Mouse (Mus musculus) heart, postnatal 14 days (tissue): ENCODE results near the gene Cep170. TPM values are rescaled to one million over a fixed set of nuclear protein-coding genes. Genes with fewer than 3 reads are reported as not detected.
"Not testable (repeated sequence)": the region's sequence is repeated elsewhere in the genome, so short reads cannot be mapped to it uniquely, and the experiment has no call there.

Experiments used
- DNase-seq, 2 experiments: peaks; one replicate each; pipeline ENCODE4 v3.0.0; 2021 to 2022
- intact Hi-C: fragments of 180-260 bp; cut with DNase I; formaldehyde crosslinking; loops from one replicate; pipeline ENCODE4 v1.15.1; 2025
- long read RNA-seq, 2 experiments: library from polyadenylated mRNA; stranded (forward); transcript quantifications; one replicate each; pipeline ENCODE4 v2.0.0; 2021
- total RNA-seq, 2 experiments: library from RNA; stranded (reverse); gene quantifications; 2 replicates each; pipeline ENCODE4 v1.2.3; 2021

Cep170 gene
- total RNA-seq = 10 to 100 TPM; 26.7 to 29.4 TPM
- long read RNA-seq, experiment 1, partial matches to known transcripts = 0 of 2 reads
- long read RNA-seq, experiment 1, other reads (novel, unspliced or antisense) = 2 of 2 reads
- long read RNA-seq, experiment 2 = 0 reads

DNA sequence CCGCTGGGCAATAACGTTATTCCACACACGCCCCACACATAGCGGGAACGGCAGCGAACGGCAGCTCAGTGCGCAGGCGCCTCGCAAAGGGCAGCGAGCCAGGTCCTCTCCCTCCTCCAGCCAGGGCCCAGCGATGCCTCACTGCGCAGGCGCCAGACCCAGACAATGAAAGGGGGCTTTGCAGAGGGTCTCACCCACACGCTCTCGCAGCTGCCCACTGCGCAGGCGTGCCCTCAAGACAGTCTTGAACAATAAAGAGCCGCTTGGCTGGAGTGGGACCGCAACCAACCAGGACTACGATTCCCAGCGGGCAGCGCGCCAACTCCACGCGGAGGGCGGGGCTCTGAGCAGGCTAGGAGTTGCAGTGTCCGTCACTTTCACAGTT lies at the start of gene Cep170:
Gene Cep170 (minus strand): TSS at position 32 of the 385 bp plus-strand sequence.
- intact Hi-C loops = no loop called here
- peak; percentile 99 for DNase-seq

- intact Hi-C loops = loop anchor here (1.0 to 5.0 kb wide), 2 partner anchors 150 to 925 kb away; no protein-coding TSS in a partner anchor
- peak; percentile 55 to 79 for DNase-seq
These were observed 48.2 kb upstream of the Cep170 start for GRCm38 (mm10) chr1:176861981-176862644.

DNA sequence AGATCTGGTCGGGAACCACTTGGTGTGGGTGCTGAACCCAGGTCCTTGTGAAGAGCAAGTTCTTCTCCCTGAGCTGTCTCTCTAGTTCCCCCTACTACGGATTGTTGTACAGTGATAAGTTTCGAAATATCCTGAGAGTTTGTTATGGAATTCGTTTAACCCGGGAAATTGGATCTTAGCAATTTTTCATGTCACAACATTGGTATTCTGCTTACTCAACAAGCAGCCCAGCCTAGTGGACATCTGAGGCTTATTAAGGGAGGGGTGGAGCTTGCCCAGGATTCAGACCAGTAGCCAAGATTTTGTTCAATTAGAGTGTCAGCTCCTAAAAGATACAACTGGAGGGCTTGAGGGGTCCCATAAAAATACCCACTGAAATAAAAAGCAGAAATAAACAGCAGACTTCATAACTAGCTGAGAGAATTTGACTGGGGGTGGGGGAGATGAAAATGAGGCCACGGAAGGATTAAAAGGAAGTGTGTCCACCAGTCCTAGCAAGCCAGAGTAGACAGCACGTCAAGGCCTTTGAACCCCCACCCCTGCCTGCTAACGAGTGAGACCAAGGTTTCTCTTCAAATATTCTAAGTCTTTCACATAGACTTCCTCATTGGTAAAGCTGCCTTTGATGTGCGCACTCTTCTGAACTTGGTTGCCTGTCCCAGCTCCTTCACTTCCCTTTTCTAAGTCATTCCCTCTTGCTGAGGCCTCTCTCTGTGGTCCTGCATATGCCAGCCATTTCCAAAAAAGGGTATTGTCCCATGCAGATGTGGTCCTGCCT lies 39.1 kb upstream of the Cep170 start:
- intact Hi-C loops = no loop called here
- no peak for DNase-seq

GRCm38 (mm10) chr1:176851401-176851800 lies 37.5 kb upstream of the Cep170 start:
- intact Hi-C loops = no loop called here
- DNase-seq = no peak

- intact Hi-C loops = no loop called here
- peak in 1 of 2 experiments; percentile 53 for DNase-seq
These were observed 35.5 kb upstream of the Cep170 start for GRCm38 (mm10) chr1:176849377-176849776.

- DNase-seq = no peak
- intact Hi-C loops = no loop called here
These were observed 34.9 kb upstream of the Cep170 start for GRCm38 (mm10) chr1:176848613-176849290.

GRCm38 (mm10) chr1:176847118-176847859 lies 33.4 kb upstream of the Cep170 start:
- no peak for DNase-seq
- intact Hi-C loops = no loop called here

- intact Hi-C loops = no loop called here
- DNase-seq = no peak
These were observed 31.5 kb upstream of the Cep170 start for GRCm38 (mm10) chr1:176845082-176845977.

- DNase-seq, intact Hi-C loops: not testable (repeated sequence)
These were observed 22.7 kb upstream of the Cep170 start for GRCm38 (mm10) chr1:176836562-176836961.

GRCm38 (mm10) chr1:176835501-176836294 lies 21.8 kb upstream of the Cep170 start:
- no peak for DNase-seq
- intact Hi-C loops = no loop called here

- no peak for DNase-seq
- intact Hi-C loops = no loop called here
These were observed 21.0 kb upstream of the Cep170 start for GRCm38 (mm10) chr1:176834880-176835279.

- intact Hi-C loops = no loop called here
- DNase-seq = peak; percentile 37 to 48
These were observed 20.1 kb upstream of the Cep170 start for GRCm38 (mm10) chr1:176833948-176834347.

- no peak for DNase-seq
- intact Hi-C loops = no loop called here
These were observed 19.4 kb upstream of the Cep170 start for GRCm38 (mm10) chr1:176833257-176833656.

- no peak for DNase-seq
- intact Hi-C loops = no loop called here
These were observed 18.7 kb upstream of the Cep170 start for GRCm38 (mm10) chr1:176832607-176833006.

- intact Hi-C loops = no loop called here
- DNase-seq = no peak
These were observed 18.2 kb upstream of the Cep170 start for GRCm38 (mm10) chr1:176832071-176832470.

DNA sequence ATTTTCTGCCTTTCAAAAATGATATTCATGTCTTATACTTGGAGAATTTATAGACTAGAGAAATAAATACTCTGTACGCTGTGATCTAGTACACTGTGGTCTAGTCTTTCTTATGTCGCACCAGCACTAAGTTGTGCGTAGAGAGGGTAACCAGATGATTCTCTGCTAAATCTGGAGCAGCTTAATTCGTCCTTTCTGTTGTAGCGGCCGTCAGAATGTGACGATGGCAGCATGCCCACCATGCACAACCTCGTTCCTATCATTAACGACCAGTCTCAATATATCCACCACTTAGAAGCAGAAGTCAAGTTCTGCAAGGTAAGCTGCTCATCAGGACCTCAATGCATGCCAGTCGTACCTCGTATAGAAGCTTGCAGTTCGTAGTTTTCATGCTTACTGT lies 14.8 kb upstream of the Cep170 start:
- DNase-seq = no peak
- intact Hi-C loops = no loop called here

DNA sequence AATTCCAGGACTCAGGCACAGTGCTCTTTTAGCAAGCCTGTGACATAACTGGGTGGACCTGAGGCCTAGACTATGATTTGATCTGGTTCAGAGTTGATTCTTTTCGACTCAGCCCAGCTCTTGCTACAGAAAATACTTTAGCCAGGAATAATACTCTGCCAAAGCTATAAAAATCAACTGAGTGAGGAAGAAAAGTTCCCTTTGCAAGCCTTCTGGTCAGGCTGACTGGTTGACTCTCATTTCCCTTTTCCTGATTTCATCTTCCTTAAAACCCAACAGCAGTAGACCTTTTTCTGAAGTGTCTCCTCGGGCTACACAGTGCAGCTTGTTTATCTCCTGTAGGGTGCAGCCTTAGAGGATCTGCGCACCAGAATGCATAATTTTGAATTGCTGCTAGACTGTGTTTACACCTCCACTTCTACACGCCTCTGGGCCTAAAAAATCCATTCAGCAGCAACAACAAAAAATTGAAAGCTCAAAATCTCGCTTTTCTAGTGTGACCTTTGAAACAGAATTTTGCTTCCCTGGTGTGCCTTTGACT lies 14.1 kb upstream of the Cep170 start:
- intact Hi-C loops = no loop called here
- DNase-seq = no peak

GRCm38 (mm10) chr1:176827365-176827764 lies 13.5 kb upstream of the Cep170 start:
- DNase-seq = peak in 1 of 2 experiments; percentile 44
- intact Hi-C loops = no loop called here
